Mouse (Mus musculus) MN1 (cell line): ENCODE measurements at regions not wholly inside any gene's neighbourhood (a gene's known extent, or its start where the extent isn't known, plus 50 kb on each side); places are given as distances from the start of the nearest gene placed in this dataset.

ENCODE experiments used
- DNase-seq: peaks from one replicate; pipeline ENCODE4 v3.0.0-alpha.2; 2016; ENCODE audit warnings: low spot score

GRCm38 (mm10) chr13:37290636-37291035, 54.4 kb upstream of the Ly86 start:
- DNase-seq: no peak

GRCm38 (mm10) chr13:37288993-37289392, 56.0 kb upstream of the Ly86 start:
- no peak for DNase-seq

- no peak for DNase-seq
These were observed 62.5 kb upstream of the Ly86 start for GRCm38 (mm10) chr13:37282515-37282914.

GRCm38 (mm10) chr13:37279078-37279789, 65.8 kb upstream of the Ly86 start:
- DNase-seq: no peak

- no peak for DNase-seq
These were observed 95.2 kb upstream of the Ly86 start for GRCm38 (mm10) chr13:37249581-37250461.

GRCm38 (mm10) chr13:37248741-37249140, 96.3 kb upstream of the Ly86 start:
- no peak for DNase-seq

GRCm38 (mm10) chr13:37240048-37240447, 105.0 kb upstream of the Ly86 start:
- no peak for DNase-seq

- no peak for DNase-seq
These were observed 107.7 kb upstream of the Ly86 start for GRCm38 (mm10) chr13:37237285-37237684.

GRCm38 (mm10) chr13:37225834-37226233, 119.2 kb upstream of the Ly86 start:
- no peak for DNase-seq

GRCm38 (mm10) chr13:37220436-37220835, 124.6 kb upstream of the Ly86 start:
- no peak for DNase-seq

GRCm38 (mm10) chr13:37218596-37218995, 126.4 kb upstream of the Ly86 start:
- DNase-seq: no peak

GRCm38 (mm10) chr13:37214590-37215282, 130.3 kb upstream of the Ly86 start:
- peak; percentile 79 for DNase-seq

GRCm38 (mm10) chr13:37197136-37197535, 147.1 kb upstream of the F13a1 start:
- DNase-seq: no peak

- DNase-seq: no peak
These were observed 145.8 kb upstream of the F13a1 start for GRCm38 (mm10) chr13:37195857-37196256.

GRCm38 (mm10) chr13:37181169-37181787, 131.2 kb upstream of the F13a1 start:
- no peak for DNase-seq

GRCm38 (mm10) chr13:37176526-37176925, 126.5 kb upstream of the F13a1 start:
- no peak for DNase-seq

GRCm38 (mm10) chr13:37175997-37176396, 126.0 kb upstream of the F13a1 start:
- no peak for DNase-seq

GRCm38 (mm10) chr13:37158831-37159522, 108.9 kb upstream of the F13a1 start:
- DNase-seq: no peak

GRCm38 (mm10) chr13:37157808-37158207, 107.8 kb upstream of the F13a1 start:
- DNase-seq: no peak

GRCm38 (mm10) chr13:37151835-37152516, 101.9 kb upstream of the F13a1 start:
- DNase-seq: no peak

GRCm38 (mm10) chr13:37149961-37150360, 99.9 kb upstream of the F13a1 start:
- DNase-seq: no peak
